Mouse (Mus musculus) erythroblast, embryonic 14.5 days (primary cell): Measurements from ENCODE around the gene Plekhf1.

ENCODE experiments used
- GATA1 ChIP-seq: IDR thresholded peaks from 2 replicates; pipeline ENCODE4 v1.6.1; 2012; ENCODE audit warnings: low read length, inconsistent platforms, mixed read lengths
- TAL1 ChIP-seq: IDR thresholded peaks from 3 replicates; pipeline ENCODE4 v1.6.1; 2012; ENCODE audit warnings: low read length, inconsistent platforms, mixed read lengths

DNA sequence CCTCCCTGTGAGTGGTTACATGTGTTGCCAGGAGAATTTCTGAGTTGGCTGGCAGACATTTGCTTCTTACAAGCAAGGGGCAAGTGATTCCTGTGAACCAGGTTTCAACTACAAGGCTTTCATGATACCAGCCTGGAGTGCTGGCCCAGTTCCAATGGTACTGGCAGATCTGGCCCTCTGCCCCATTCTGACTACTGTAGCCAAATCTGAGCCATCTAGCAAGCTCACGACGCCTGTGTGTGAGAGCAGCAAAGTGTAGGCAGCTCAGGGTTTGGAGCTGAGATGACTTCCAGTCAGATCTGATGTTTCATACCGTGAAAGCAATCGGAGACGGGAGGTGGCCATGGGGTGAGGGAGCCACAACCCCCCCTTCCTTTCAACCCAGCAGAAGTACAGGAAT is 34.6 kb upstream of the Plekhf1 start:
- TF ChIP-seq GATA1 = no peak
- TF ChIP-seq TAL1 = no peak
